Mouse (Mus musculus): Measurements from ENCODE around the gene Wwtr1.

The Wwtr1 gene

DNA sequence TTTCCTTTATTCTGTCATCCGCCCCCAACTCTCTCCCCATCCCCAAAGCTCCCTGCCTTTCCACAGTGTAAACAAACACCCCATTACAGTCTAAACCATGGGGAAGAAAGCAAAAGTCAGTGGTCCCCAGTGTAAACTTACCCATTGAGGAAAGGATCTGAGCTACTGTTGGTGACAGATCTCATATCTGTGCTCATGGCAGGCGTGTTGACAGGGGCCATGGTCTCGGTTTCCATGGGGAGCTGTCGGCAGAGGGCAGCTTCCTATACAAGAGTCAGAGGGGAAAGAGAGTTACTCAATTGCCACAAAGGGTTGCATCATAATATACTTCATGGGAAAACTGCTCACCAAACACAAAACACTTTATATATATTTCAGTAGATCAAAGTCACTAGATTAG lies 112.4 kb downstream of the Wwtr1 start:
- DNase-seq (ENCODE audit: low read depth in 2 of 2, low spot score in 2 of 2), result no peak

DNA sequence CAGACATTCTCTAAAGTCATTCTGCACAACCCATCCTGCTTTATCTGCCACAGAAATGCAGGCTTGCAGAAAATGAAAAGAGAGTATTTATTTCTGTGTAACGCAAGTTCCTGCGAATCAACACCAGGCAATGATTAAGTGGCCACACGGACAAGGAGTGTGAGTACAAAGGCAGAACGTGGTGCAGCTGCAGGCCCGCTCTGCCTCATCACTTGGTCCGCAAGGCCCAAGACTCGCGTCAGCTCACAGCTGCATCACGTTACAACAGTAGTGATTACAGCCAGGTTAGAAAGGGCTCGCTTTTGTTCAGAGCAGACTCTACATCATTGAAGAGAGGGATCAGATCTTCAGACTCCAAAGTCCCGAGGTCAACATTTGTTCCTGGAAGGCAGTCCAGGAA lies 117.1 kb downstream of the Wwtr1 start:
- no peak for DNase-seq (ENCODE audit: low read depth in 2 of 2, low spot score in 2 of 2)

- DNase-seq (ENCODE audit: low read depth in 2 of 2, low spot score in 2 of 2), result no peak
These were observed 127.3 kb downstream of the Wwtr1 start for GRCm38 (mm10) chr3:57448445-57448844.

DNA sequence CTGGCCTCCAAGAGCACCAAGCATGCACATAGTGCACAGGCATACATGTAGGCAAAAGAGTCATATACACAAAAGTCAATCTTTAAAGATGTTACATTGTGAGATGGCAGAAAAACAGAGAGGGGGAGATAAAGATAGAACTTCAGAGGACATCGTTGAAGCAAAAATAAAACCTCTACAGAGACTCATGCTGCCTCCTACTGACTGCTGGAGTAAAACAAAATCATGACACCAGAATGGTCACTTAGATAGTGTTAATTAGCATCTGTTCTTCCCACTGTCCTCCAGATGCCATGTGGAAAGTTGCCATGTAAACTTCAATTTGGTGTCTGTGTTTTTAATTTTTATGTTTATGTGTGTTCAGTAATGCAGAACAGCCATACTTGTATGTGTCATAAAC lies 127.8 kb downstream of the Wwtr1 start:
- no peak for DNase-seq (ENCODE audit: low read depth in 2 of 2, low spot score in 2 of 2)

- DNase-seq (ENCODE audit: low read depth in 2 of 2, low spot score in 2 of 2), result no peak
These were observed 130.0 kb downstream of the Wwtr1 start for GRCm38 (mm10) chr3:57445706-57446105.

GRCm38 (mm10) chr3:57440956-57441355 lies 134.8 kb downstream of the Wwtr1 start:
- DNase-seq (ENCODE audit: low read depth in 2 of 2, low spot score in 2 of 2), result no peak

DNA sequence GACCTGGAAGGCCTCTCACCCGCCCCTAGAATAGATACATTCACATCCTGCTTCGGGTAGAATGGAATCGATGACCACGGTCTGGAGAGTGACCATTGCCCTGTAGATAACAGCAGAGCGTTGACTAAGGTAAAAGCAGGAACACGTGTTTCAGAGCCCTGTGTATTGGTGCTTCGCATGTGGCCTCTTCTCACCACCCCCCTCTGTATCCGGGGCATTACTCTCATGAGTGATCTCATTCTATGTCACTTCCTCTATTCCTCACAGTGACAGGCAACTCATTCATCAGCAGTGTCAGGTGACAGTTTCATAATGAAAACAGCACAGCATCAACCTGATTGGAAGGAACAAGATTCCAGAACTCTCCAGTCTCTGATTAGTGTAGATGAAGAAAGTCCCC lies 140.3 kb downstream of the Wwtr1 start:
- DNase-seq (ENCODE audit: low read depth in 2 of 2, low spot score in 2 of 2), result no peak

DNA sequence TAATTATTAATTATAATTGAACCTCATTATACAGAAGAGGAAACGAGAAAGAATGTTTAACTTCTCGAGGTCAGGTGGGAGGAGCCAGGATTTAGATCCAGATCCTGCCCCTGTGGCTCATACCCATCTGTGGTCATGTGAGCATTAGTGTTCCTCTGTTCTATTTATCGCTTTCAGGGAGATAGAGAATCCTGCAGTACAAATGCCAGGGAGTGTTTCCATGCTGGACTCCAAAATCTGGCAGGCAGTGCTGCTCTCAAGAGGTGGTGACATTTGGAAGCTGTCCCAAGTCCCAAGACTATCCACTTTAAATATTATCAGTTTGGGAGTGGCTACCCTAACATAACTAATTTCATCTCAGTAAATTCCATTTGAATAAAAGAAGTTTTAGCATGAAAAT lies 144.0 kb downstream of the Wwtr1 start:
- no peak for DNase-seq (ENCODE audit: low read depth in 2 of 2, low spot score in 2 of 2)

GRCm38 (mm10) chr3:57429486-57429885 lies 146.2 kb downstream of the Wwtr1 start:
- no peak for DNase-seq (ENCODE audit: low read depth in 2 of 2, low spot score in 2 of 2)

DNA sequence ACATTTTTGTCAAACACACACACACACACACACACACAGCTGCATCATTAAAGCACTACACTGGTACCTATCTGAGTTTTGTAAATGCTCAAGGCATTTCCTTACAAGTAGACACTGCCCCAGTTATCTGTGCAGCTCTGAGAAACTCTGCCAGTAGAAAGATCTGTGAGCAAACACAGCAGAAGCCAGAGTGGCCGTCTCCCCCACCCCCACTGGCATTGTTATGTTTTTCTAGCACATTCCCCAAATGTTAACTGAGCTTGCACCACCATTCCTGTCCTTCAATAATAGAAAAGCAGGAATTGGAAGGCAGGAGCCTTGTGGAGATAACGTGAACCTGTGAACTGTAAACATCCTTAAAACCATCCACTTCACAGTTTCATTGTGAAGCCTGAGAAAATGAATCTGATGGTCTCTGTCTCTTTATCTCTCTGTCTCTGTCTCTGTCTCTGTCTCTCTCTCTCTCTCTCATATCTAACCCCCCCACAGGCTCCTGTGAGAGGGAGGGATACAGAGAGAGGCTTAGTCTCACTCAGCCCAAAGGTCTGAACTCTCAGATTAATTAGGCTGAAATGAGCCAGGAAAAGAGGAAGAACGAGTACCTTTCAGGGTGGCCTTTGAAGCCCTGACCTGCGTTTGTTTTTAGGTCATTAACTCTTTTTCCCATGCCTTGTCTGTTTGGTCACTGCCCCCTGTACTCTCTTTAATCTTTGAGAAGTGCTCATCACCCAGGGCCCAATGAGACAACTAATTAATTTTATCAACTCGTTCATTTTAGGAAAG lies 146.8 kb downstream of the Wwtr1 start:
- DNase-seq (ENCODE audit: low read depth in 2 of 2, low spot score in 2 of 2), result no peak

DNA sequence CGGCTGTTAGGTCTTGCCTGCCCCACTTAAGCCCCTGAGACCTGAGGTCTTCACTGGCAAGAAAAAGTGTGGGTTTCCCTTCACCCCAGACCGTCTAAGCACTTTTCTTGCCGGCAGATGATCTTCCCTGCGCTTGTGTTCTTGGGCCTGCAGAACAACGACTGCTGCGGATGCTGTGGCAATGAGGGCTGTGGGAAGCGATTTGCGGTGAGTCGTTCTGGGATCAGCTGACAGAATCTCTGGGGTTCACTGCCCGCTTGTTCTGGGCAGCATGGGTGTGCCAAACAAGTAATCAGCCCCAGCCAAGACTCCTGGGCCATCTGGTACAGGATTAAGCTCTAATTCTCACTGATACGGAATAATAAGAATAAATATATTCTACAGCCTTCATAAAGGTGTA lies 149.4 kb downstream of the Wwtr1 start:
- no peak for DNase-seq (ENCODE audit: low read depth in 2 of 2, low spot score in 2 of 2)

DNA sequence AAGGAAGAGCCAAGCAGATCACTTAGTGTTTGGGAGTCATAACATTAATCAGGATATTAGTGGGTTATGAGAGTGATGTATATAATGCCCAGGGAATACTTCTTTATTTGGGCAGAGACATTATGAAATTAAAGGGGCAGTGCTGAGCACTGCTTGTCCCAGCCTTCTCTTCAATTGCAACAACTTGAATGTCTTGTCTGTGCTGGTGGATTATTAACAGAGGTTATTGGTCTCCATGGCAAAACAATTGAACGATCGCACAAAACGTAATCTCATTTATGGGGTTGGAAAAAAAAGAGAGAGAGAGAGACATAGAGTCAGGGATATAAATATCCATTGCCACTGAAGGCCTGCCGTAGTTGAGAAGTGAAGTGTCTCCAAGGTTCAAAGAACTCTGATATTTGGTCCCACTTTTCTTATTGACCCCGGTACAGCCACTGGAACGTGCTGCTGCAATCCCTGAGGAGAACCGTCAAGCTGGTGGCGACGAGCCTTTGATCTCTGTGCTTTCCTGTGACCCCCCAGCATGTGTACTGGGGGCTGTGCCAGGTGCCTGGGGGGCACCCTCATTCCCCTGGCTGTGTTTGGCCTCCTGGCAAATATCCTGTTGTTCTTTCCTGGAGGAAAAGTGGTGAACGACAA lies 150.5 kb downstream of the Wwtr1 start, which contains the start of gene Tm4sf4:
Gene Tm4sf4, plus strand, starts transcription at position 226 of the 642 bp plus-strand sequence.
- no peak for DNase-seq (ENCODE audit: low read depth in 2 of 2, low spot score in 2 of 2)

GRCm38 (mm10) chr3:57420660-57421059 lies 155.1 kb downstream of the Wwtr1 start:
- DNase-seq (ENCODE audit: low read depth in 2 of 2, low spot score in 2 of 2), result no peak

- no peak for DNase-seq (ENCODE audit: low read depth in 2 of 2, low spot score in 2 of 2)
These were observed 155.5 kb downstream of the Wwtr1 start for GRCm38 (mm10) chr3:57420233-57420632.

GRCm38 (mm10) chr3:57411535-57411934 lies 164.2 kb downstream of the Wwtr1 start:
- DNase-seq (ENCODE audit: low read depth in 2 of 2, low spot score in 2 of 2), result no peak
